Mouse (Mus musculus) macrophage (primary cell): ENCODE data around the gene Spata20. TPM values are rescaled to one million over a fixed set of nuclear protein-coding genes. Genes with fewer than 3 reads are reported as not detected.

Source experiments
- H3K27ac ChIP-seq: fragments of 350-480 bp; formaldehyde crosslinking; 2 replicates; pipeline ENCODE4 v1.9.0; 2021
- H3K36me3 ChIP-seq: fragments of 350-480 bp; formaldehyde crosslinking; 2 replicates; pipeline ENCODE4 v1.9.0; 2021; ENCODE audit errors: inconsistent target
- H3K4me3 ChIP-seq: fragments of 350-480 bp; formaldehyde crosslinking; 2 replicates; pipeline ENCODE4 v1.9.0; 2021; ENCODE audit errors: inconsistent target
- H3K79me2 ChIP-seq: fragments of 350-480 bp; formaldehyde crosslinking; 2 replicates; pipeline ENCODE4 v1.9.0; 2021; ENCODE audit errors: inconsistent target
- WGBS: methylation state at CpG from one replicate; pipeline ENCODE4 v1.1.7; 2026; ENCODE audit warnings: inconsistent platforms; ENCODE audit not compliant: missing documents; 5-methylcytosine and 5-hydroxymethylcytosine counted together
- polyA plus RNA-seq: library from polyadenylated mRNA; stranded (reverse); fragments of 250-400 nt; gene quantifications from 3 replicates; pipeline ENCODE4 v1.2.4, GENCODE M21; 2018; ENCODE audit warnings: inconsistent platforms

Spata20 gene
- polyA plus RNA-seq, 1 experiment from 2014 or later, result not detected

GRCm38 (mm10) chr11:94472916-94473706 lies 12.9 kb downstream of the Spata20 start:
- no peaks in the 10 kb centered on the region for H3K36me3 ChIP-seq
- no peak overlapping the region for H3K4me3 ChIP-seq
- 2% methylated on average over 47 of the region's 52 CpGs for WGBS
- H3K27ac ChIP-seq, result no peak overlapping the region
- no peaks in the 10 kb centered on the region for H3K79me2 ChIP-seq

GRCm38 (mm10) chr11:94472585-94472915 lies 13.4 kb downstream of the Spata20 start:
- H3K79me2 ChIP-seq, result no peaks in the 10 kb centered on the region

GRCm38 (mm10) chr11:94471740-94472584 lies 14.0 kb downstream of the Spata20 start:
- 6% methylated on average over 16 of the region's 17 CpGs for WGBS

More at GRCm38 (mm10) chr11:94472585-94472915, 13.4 kb downstream of the Spata20 start:
- Histone ChIP-seq H3K36me3 (no peaks in the 10 kb centered on the region), H3K27ac (no peak overlapping the region), H3K4me3 (no peak overlapping the region)
- under 1% methylated on average over 15 of the region's 15 CpGs for WGBS

GRCm38 (mm10) chr11:94470391-94470790 lies 15.6 kb downstream of the Spata20 start:
- Histone ChIP-seq H3K79me2 (no peaks in the 10 kb centered on the region), H3K4me3 (no peak overlapping the region), H3K36me3 (no peaks in the 10 kb centered on the region), H3K27ac (no peak overlapping the region)
- WGBS, result 84% methylated on average over 6 of the region's 7 CpGs

More at GRCm38 (mm10) chr11:94471740-94472584, 14.0 kb downstream of the Spata20 start:
- Histone ChIP-seq H3K4me3 (no peak overlapping the region), H3K27ac (no peak overlapping the region), H3K36me3 (no peaks in the 10 kb centered on the region), H3K79me2 (no peaks in the 10 kb centered on the region)

- 54% methylated on average over 9 of the region's 9 CpGs for WGBS
- no peaks in the 10 kb centered on the region for H3K36me3 ChIP-seq
- H3K4me3 ChIP-seq, result no peak overlapping the region
- H3K27ac ChIP-seq, result no peak overlapping the region
- no peaks in the 10 kb centered on the region for H3K79me2 ChIP-seq
Observed at GRCm38 (mm10) chr11:94469136-94470064, 16.6 kb downstream of the Spata20 start.

- H3K79me2 ChIP-seq, result no peaks in the 10 kb centered on the region
- no peak overlapping the region for H3K27ac ChIP-seq
- WGBS, result 76% methylated on average over 4 of the region's 4 CpGs
- H3K4me3 ChIP-seq, result no peak overlapping the region
- no peaks in the 10 kb centered on the region for H3K36me3 ChIP-seq
Observed at GRCm38 (mm10) chr11:94468582-94469064, 17.4 kb downstream of the Spata20 start.

- WGBS, result 91% methylated on average over 16 of the region's 17 CpGs
- Histone ChIP-seq H3K79me2 (no peaks in the 10 kb centered on the region), H3K4me3 (no peak overlapping the region), H3K36me3 (no peaks in the 10 kb centered on the region), H3K27ac (no peak overlapping the region)
Observed at GRCm38 (mm10) chr11:94466333-94466855, 19.6 kb downstream of the Spata20 start.

GRCm38 (mm10) chr11:94464170-94464569 lies 21.8 kb downstream of the Spata20 start:
- WGBS, result 94% methylated on average over 2 of the region's 2 CpGs
- H3K36me3 ChIP-seq, result no peaks in the 10 kb centered on the region
- H3K4me3 ChIP-seq, result no peak overlapping the region
- no peaks in the 10 kb centered on the region for H3K79me2 ChIP-seq
- H3K27ac ChIP-seq, result no peak overlapping the region

GRCm38 (mm10) chr11:94461856-94462255 lies 24.1 kb downstream of the Spata20 start:
- no peak overlapping the region for H3K27ac ChIP-seq
- H3K36me3 ChIP-seq, result no peaks in the 10 kb centered on the region
- 85% methylated on average over 11 of the region's 11 CpGs for WGBS
- no peaks in the 10 kb centered on the region for H3K79me2 ChIP-seq
- no peak overlapping the region for H3K4me3 ChIP-seq

GRCm38 (mm10) chr11:94457001-94457400 lies 29.0 kb downstream of the Spata20 start:
- H3K27ac ChIP-seq, result no peak overlapping the region
- no peaks in the 10 kb centered on the region for H3K36me3 ChIP-seq
- 95% methylated on average over 15 of the region's 15 CpGs for whole genome bisulfite sequencing
- no peak overlapping the region for H3K4me3 ChIP-seq
- H3K79me2 ChIP-seq, result no peaks in the 10 kb centered on the region

- WGBS, result 79% methylated on average over 3 of the region's 3 CpGs
- no peaks in the 10 kb centered on the region for H3K79me2 ChIP-seq
- no peak overlapping the region for H3K27ac ChIP-seq
- no peak overlapping the region for H3K4me3 ChIP-seq
- no peaks in the 10 kb centered on the region for H3K36me3 ChIP-seq
Observed at GRCm38 (mm10) chr11:94456347-94456746, 29.6 kb downstream of the Spata20 start.

- Histone ChIP-seq H3K36me3 (no peaks in the 10 kb centered on the region), H3K79me2 (no peaks in the 10 kb centered on the region), H3K27ac (no peak overlapping the region), H3K4me3 (no peak overlapping the region)
- 83% methylated on average over 10 of the region's 10 CpGs for WGBS
Observed at GRCm38 (mm10) chr11:94455161-94455820, 30.7 kb downstream of the Spata20 start.

GRCm38 (mm10) chr11:94454756-94455155 lies 31.2 kb downstream of the Spata20 start:
- Histone ChIP-seq H3K27ac (no peak overlapping the region), H3K79me2 (no peaks in the 10 kb centered on the region), H3K36me3 (no peaks in the 10 kb centered on the region), H3K4me3 (no peak overlapping the region)
- WGBS, result 74% methylated on average over 5 of the region's 5 CpGs
